Mouse (Mus musculus): ENCODE results near the gene Gm10142. TPM values are rescaled to one million over a fixed set of nuclear protein-coding genes. Genes with fewer than 3 reads are reported as not detected.
"Not testable (repeated sequence)": the region's sequence is repeated elsewhere in the genome, so short reads cannot be mapped to it uniquely, and the experiment has no call there.

Gm10142 gene
- not detected in 2 replicates for polyA plus RNA-seq (2012; ENCODE audit: insufficient read depth, insufficient read length, missing spikeins)

- no peaks in the 10 kb centered on the region for H3K4me1 ChIP-seq (ENCODE audit: control insufficient read depth, insufficient read depth, insufficient read length, low read length)
- no peak within 1 kb of the TSS for H3K27ac ChIP-seq (replicated peaks; ENCODE audit: low read depth, low read length)
- no peak within 1 kb of the TSS for H3K4me3 ChIP-seq (ENCODE audit: insufficient read depth, low read depth, low read length)
Measured at GRCm38 (mm10) chr10:77715507-77715906, at the start of gene Gm10142. Gene Gm10142, plus strand, starts transcription at chr10:77715807.

DNA sequence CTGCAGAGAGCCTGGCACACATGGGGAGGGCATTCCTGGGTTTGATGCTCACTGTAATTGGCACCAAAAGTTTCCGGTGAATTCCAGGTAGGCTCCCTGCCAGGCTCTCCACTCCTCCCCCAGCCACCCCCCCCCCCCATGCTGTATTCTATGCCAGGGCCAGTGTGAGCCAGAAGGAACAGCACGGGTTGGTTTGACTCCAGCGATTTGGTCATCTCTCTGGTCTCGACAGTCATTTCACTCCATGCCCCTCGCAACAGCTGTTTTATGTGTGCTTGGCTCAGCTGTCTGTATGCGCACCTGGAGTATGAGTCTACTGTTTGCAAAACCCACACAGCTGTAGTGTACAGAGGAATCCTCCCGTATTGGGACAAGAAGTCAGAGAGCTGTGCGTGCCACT lies 49.3 kb upstream of the Gm10142 start:
- no peak overlapping the region for H3K27ac ChIP-seq (replicated peaks; ENCODE audit: low read depth, low read length)
- no peak overlapping the region for H3K4me3 ChIP-seq (ENCODE audit: insufficient read depth, low read depth, low read length)
- H3K4me1 ChIP-seq (ENCODE audit: control insufficient read depth, insufficient read depth, insufficient read length, low read length) = no peaks in the 10 kb centered on the region; the same call in 1 of the 2 replicates

DNA sequence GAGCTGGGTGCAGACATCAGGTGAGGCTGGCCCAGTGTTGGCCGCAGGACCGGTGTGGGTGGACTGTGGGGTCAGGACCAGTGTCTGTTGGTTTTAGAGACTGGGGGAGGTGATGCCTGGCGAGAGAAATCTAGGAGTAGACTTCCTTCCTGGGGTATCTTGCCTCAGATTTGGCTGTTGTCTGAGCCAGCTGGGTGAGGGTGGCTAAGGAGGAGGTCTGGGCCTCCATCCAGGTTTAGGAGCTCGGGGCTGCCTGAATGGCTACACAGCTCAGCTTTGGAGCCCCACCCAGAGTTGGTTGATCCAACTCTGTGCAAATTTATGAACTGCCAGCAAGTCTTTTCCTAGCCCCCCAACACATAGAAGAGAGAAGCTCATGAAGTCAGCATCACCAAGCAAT lies 48.2 kb upstream of the Gm10142 start:
- no peaks in the 10 kb centered on the region; the same call in 1 of the 2 replicates for H3K4me1 ChIP-seq (ENCODE audit: control insufficient read depth, insufficient read depth, insufficient read length, low read length)
- H3K27ac ChIP-seq (replicated peaks; ENCODE audit: low read depth, low read length) = no peak overlapping the region
- no peak overlapping the region for H3K4me3 ChIP-seq (ENCODE audit: insufficient read depth, low read depth, low read length)

DNA sequence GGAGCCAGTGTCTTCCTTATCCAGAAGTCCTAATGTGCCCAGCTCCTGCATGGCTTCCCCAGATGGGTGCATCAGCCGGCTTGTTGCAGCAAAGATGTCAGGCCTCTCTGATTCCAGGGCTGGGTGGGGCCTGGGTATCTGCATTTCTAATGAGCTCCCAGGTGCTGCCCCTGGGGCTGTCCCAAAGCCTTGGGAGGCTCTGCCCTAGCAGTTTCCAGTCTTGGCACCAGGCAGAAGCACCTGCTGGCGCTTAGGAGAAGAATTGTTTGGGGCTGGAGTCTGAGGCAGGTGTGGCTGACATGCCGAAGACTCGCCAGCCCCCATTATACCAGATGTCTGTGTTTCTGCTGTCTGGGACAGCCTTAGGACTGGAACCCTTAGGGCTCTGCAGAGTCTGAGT lies 44.9 kb upstream of the Gm10142 start:
- Histone ChIP-seq H3K27ac (replicated peaks; ENCODE audit: low read depth, low read length) (no peak overlapping the region), H3K4me3 (ENCODE audit: insufficient read depth, low read depth, low read length) (no peak overlapping the region), H3K4me1 (ENCODE audit: control insufficient read depth, insufficient read depth, insufficient read length, low read length) (no peaks in the 10 kb centered on the region; the same call in 1 of the 2 replicates)

DNA sequence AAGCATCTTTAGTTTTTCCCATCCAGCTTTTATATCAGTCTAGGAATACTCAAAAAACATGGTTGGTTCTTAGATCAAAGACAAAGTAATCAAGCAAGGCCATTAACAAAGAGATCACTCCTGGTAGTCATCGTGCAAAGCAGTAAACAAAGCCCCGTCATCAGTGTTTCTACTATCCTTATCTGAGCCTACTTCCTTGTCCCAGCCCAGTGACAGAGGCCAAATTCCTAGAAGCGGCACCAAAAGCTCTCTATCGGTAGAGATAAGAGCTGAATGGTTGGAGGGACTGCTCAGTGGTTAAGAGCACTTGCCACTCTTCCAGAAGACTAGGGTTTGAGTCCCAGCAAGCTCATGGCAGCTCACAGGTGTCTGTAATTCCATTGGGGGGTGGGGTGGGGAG lies 44.1 kb upstream of the Gm10142 start:
- no peak overlapping the region for H3K4me3 ChIP-seq (ENCODE audit: insufficient read depth, low read depth, low read length)

GRCm38 (mm10) chr10:77673765-77674164 lies 41.8 kb upstream of the Gm10142 start:
- H3K4me1 ChIP-seq (ENCODE audit: control insufficient read depth, insufficient read depth, insufficient read length, low read length) = no peaks in the 10 kb centered on the region
- no peak overlapping the region for H3K27ac ChIP-seq (replicated peaks; ENCODE audit: low read depth, low read length)
- no peak overlapping the region for H3K4me3 ChIP-seq (ENCODE audit: insufficient read depth, low read depth, low read length)

More for the DNA sequence above, 44.1 kb upstream of the Gm10142 start:
- H3K4me1 ChIP-seq (ENCODE audit: control insufficient read depth, insufficient read depth, insufficient read length, low read length) = no peaks in the 10 kb centered on the region; the same call in 1 of the 2 replicates
- no peak overlapping the region for H3K27ac ChIP-seq (replicated peaks; ENCODE audit: low read depth, low read length)

GRCm38 (mm10) chr10:77677562-77677961 lies 38.0 kb upstream of the Gm10142 start:
- Histone ChIP-seq H3K4me1 (ENCODE audit: control insufficient read depth, insufficient read depth, insufficient read length, low read length) (no peaks in the 10 kb centered on the region), H3K27ac (replicated peaks; ENCODE audit: low read depth, low read length) (no peak overlapping the region), H3K4me3 (ENCODE audit: insufficient read depth, low read depth, low read length) (no peak overlapping the region)

- H3K27ac ChIP-seq (replicated peaks; ENCODE audit: low read depth, low read length) = no peak overlapping the region
- H3K4me1 ChIP-seq (ENCODE audit: control insufficient read depth, insufficient read depth, insufficient read length, low read length) = no peaks in the 10 kb centered on the region
- no peak overlapping the region for H3K4me3 ChIP-seq (ENCODE audit: insufficient read depth, low read depth, low read length)
Measured at GRCm38 (mm10) chr10:77682994-77683393, 32.6 kb upstream of the Gm10142 start.

GRCm38 (mm10) chr10:77684181-77684580 lies 31.4 kb upstream of the Gm10142 start:
- Histone ChIP-seq H3K4me3 (ENCODE audit: insufficient read depth, low read depth, low read length) (no peak overlapping the region), H3K4me1 (ENCODE audit: control insufficient read depth, insufficient read depth, insufficient read length, low read length) (no peaks in the 10 kb centered on the region), H3K27ac (replicated peaks; ENCODE audit: low read depth, low read length) (no peak overlapping the region)

DNA sequence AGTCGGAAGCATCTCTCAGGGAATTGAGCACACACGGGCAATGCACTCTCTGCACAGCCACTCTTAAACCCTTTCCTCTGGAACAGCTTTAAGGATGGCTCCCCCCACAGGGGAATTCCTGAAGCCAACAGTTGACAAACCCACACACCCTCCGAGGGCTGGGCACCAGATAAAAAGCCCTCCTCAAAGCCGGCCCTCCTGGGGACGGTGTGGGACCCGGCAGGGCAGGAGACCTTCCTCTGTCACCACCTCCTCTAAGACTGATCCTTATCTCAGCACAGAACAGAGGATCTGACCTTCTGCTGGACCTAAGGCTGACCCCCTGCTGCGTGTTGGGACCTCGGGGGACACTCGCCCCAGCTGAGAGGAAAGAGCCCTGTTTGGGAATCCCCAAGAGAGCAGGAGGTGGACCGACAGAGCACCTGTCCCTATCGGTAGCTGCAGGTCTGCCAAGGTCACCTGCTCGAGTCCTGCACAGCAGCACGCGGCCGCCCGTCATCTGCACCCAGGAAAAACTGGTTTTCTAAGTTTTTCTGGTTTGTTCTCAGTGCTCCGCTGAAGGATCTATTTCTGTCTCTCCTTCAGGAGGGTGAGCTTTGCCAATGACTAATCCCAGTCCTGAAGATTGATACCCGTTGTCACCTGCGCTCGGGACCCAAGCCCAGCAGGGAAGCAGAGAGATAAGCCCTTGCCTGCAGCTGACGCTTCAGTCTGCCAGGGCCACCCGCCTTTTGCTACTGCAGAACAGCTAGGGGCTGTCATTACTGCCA lies 29.5 kb upstream of the Gm10142 start, which contains the start of gene Tspear:
Tspear (plus strand) TSS at position 675 of the 770 bp plus-strand sequence.
- H3K4me1 ChIP-seq (ENCODE audit: control insufficient read depth, insufficient read depth, insufficient read length, low read length) = no peaks in the 10 kb centered on the region
- H3K27ac ChIP-seq (replicated peaks; ENCODE audit: low read depth, low read length) = no peak within 1 kb of the TSS
- H3K4me3 ChIP-seq (ENCODE audit: insufficient read depth, low read depth, low read length) = no peak within 1 kb of the TSS

GRCm38 (mm10) chr10:77687021-77687420 lies 28.6 kb upstream of the Gm10142 start:
- Histone ChIP-seq H3K27ac (replicated peaks; ENCODE audit: low read depth, low read length) (no peak overlapping the region), H3K4me1 (ENCODE audit: control insufficient read depth, insufficient read depth, insufficient read length, low read length) (no peaks in the 10 kb centered on the region), H3K4me3 (ENCODE audit: insufficient read depth, low read depth, low read length) (no peak overlapping the region)

DNA sequence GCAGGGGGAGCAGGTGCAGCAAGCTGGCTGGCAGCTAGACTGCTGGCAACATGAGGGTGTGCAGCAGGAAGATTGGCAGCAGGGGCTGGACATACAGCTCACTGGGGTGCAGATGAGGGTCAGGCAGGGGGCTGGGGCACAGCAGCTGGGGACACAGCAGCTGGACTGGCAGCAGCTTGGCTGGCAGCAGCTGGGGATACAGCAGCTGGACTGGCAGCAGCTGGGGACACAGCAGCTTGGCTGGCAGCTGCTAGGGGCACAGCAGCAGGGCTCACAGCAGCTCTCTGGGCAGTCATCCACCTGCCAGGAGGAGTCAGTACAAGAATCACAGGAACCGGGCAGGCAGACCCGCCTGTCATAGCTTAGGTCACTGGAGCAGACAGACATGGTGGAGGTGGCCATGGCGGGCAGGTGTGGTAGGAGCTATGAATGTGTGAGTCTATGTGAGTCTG lies 25.2 kb upstream of the Gm10142 start, which contains the start of gene Gm19402:
Gm19402 (minus strand) TSS at position 402 of the 452 bp plus-strand sequence.
- not testable (repeated sequence) for H3K27ac ChIP-seq (replicated peaks; ENCODE audit: low read depth, low read length); H3K4me3 ChIP-seq (ENCODE audit: insufficient read depth, low read depth, low read length); H3K4me1 ChIP-seq (ENCODE audit: control insufficient read depth, insufficient read depth, insufficient read length, low read length)

DNA sequence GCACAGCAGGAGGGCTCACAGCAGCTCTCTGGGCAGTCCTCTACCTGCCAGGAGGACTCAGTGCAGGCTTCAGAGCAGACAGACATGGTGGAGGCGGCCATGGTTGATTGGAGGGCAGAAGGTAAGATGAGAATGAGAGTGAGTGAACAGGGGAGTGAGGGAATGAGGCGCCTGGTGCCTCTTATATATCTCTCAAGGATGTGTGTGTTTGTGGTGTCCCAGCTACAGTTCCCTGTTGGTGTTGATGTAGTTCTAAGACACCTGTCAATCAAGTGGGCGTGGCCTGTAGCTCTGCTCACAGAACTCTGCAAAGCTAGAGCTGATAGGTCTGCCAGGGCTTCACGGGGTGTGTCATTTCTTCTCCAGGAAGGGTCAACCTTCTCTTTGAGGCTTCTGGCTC lies 18.5 kb upstream of the Gm10142 start, which contains the start of gene Gm9508:
Gm9508 (minus strand) TSS at position 101 of the 400 bp plus-strand sequence.
- Histone ChIP-seq H3K27ac (replicated peaks; ENCODE audit: low read depth, low read length) (no peak within 1 kb of the TSS), H3K4me3 (ENCODE audit: insufficient read depth, low read depth, low read length) (no peak within 1 kb of the TSS), H3K4me1 (ENCODE audit: control insufficient read depth, insufficient read depth, insufficient read length, low read length) (no peaks in the 10 kb centered on the region)

- H3K4me3 ChIP-seq (ENCODE audit: insufficient read depth, low read depth, low read length) = no peak within 1 kb of the TSS
- no peaks in the 10 kb centered on the region for H3K4me1 ChIP-seq (ENCODE audit: control insufficient read depth, insufficient read depth, insufficient read length, low read length)
- no peak within 1 kb of the TSS for H3K27ac ChIP-seq (replicated peaks; ENCODE audit: low read depth, low read length)
Measured at GRCm38 (mm10) chr10:77706326-77706725, 9.3 kb upstream of the Gm10142 start, which contains the start of gene Gm10272. Gene Gm10272, plus strand, starts transcription at chr10:77706626.

DNA sequence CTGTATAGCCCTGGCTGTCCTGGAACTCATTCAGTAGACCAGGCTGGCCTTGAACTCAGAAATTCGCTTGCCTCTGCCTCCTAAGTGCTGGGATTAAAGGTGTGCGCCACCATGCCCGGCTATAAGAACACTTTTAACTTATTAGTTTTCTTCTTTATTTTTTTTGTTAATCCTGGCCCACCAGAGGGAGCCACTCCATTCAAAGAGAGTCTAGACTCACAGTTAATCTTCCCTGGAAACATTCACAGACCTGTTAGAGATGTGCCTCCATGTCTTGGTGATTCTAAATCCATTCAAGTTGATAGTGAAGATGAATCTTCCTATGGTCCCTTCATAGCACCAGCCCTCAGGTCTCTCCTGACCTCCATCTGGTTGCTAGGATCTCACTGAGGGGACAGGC lies 5.8 kb upstream of the Gm10142 start:
- no peak overlapping the region for H3K27ac ChIP-seq (replicated peaks; ENCODE audit: low read depth, low read length)
- H3K4me3 ChIP-seq (ENCODE audit: insufficient read depth, low read depth, low read length) = no peak overlapping the region

DNA sequence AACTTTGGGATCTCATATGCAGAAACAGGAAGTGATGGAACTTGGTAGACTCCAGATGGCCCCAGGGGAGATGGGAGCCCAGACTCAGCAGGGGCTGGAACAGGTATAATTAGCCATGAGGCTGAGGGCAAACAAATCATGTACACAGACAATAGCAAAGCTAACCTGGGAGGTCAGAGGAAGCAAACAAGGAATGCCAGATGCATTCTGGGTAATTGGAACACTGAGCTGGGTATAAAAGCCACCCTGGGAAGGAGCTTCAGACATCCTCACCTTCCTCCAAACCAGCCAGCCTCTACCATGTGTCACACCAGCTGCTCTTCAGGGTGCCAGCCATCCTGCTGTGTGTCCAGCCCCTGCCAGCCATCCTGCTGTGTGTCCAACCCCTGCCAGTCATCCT lies 4.5 kb upstream of the Gm10142 start, which contains the start of gene Gm10024:
Gm10024 (plus strand) TSS at position 301 of the 400 bp plus-strand sequence.
- not testable (repeated sequence) for H3K4me3 ChIP-seq (ENCODE audit: insufficient read depth, low read depth, low read length); H3K27ac ChIP-seq (replicated peaks; ENCODE audit: low read depth, low read length); H3K4me1 ChIP-seq (ENCODE audit: control insufficient read depth, insufficient read depth, insufficient read length, low read length)

More for the DNA sequence above, 5.8 kb upstream of the Gm10142 start:
- no peaks in the 10 kb centered on the region for H3K4me1 ChIP-seq (ENCODE audit: control insufficient read depth, insufficient read depth, insufficient read length, low read length)

Data from brown adipose tissue, adult 24 weeks (tissue).